Mouse (Mus musculus) erythroblast, embryonic 14.5 days (primary cell): ENCODE measurements around the gene Dleu7.

Source experiments
- GATA1 ChIP-seq: IDR thresholded peaks from 2 replicates; pipeline ENCODE4 v1.6.1; 2012; ENCODE audit warnings: low read length, inconsistent platforms, mixed read lengths
- TAL1 ChIP-seq: IDR thresholded peaks from 3 replicates; pipeline ENCODE4 v1.6.1; 2012; ENCODE audit warnings: low read length, inconsistent platforms, mixed read lengths

GRCm38 (mm10) chr14:62323457-62323856 lies 30.6 kb upstream of the Dleu7 start:
- no peak for TF ChIP-seq GATA1
- no peak for TF ChIP-seq TAL1
